Mouse (Mus musculus) small intestine, adult 2 months (tissue): ENCODE measurements around the gene Apoo.

Experiments
- CTCF ChIP-seq: fragments of 200-500 bp; IDR thresholded peaks from 2 replicates; pipeline ENCODE4 v1.5.1; 2012; ENCODE audit warnings: low read depth, mild to moderate bottlenecking, control low read depth, inconsistent platforms, low read length, moderate library complexity, mixed read lengths; ENCODE audit not compliant: insufficient replicate concordance, insufficient read length; ENCODE audit errors: extremely low read depth
- POLR2A ChIP-seq: fragments of 200-500 bp; IDR thresholded peaks from 2 replicates; pipeline ENCODE4 v1.6.1; 2012; ENCODE audit warnings: low read depth, mild to moderate bottlenecking, control low read depth, inconsistent platforms, low read length, moderate library complexity

DNA sequence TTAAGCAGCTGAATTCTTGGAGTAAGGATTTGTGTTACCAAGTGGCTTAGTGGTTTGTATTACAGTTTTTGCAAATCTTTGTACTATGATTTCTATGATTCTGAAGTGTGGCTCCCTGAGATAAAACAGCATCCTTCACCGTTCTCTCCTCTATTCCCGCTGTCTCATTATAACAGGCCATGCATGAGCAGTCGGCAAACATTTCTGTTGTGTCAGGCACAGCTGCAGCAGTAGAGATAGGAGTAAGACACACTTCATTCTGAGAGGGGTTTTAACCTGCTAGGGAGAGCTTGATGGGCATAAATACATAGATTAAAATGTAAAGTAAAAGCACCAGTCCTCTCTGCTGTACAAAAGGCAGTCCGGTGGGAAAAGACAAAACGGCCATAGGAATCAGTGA, 11.8 kb downstream of the Apoo start:
- TF ChIP-seq POLR2A (no peak), CTCF (no peak)
